Mouse (Mus musculus) skeletal muscle tissue, adult 2 months (tissue): ENCODE measurements around the gene Pdpk1.
"Not testable (repeated sequence)": the region's sequence is repeated elsewhere in the genome, so short reads cannot be mapped to it uniquely, and the experiment has no call there.

ENCODE experiments used
- DNase-seq: peaks from one replicate; pipeline ENCODE4 v3.0.0-alpha.2; 2012; ENCODE audit warnings: low read depth, low spot score

Pdpk1 gene

DNA sequence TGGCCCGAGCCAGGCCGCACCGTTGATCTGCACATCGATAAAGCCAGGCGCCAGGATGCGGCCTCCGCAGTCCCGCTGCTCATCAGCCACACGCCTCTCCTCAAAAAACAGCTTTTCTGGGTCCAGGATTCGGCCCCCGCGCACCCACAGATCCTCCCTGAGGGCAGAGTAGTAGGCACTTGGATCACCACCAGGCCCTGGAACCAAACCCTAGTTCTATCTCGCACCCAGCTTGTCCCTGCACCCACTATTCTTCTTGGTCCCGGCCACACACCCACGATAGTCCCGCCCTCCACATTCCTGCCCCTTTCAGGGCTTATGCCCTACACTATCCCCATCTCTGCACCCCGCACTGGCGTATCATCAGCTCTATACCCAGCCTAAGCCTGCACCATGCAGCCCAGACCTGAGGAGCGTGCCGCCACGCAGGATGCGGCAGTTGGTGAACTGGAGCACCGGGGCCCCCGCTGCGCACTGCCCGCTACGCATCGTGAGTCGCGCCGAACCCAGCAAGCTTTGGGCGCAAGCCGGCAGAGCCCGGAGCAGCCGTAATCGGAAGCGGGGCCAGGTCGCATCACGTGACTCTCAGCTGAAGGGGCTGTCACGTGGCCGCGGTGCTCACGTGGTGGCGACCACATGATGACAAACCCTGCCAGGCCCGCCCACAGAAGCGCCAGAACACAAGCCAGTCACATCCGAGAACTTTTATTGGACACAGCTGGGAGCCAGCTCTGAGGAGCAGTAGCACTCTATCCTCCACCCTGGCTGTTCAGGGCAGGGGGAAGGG is 12.6 kb upstream of the Pdpk1 start, which contains the start of gene Amdhd2:
Amdhd2 (minus strand) TSS at position 591 of the 787 bp plus-strand sequence.
- peak; percentile 98 for DNase-seq

DNA sequence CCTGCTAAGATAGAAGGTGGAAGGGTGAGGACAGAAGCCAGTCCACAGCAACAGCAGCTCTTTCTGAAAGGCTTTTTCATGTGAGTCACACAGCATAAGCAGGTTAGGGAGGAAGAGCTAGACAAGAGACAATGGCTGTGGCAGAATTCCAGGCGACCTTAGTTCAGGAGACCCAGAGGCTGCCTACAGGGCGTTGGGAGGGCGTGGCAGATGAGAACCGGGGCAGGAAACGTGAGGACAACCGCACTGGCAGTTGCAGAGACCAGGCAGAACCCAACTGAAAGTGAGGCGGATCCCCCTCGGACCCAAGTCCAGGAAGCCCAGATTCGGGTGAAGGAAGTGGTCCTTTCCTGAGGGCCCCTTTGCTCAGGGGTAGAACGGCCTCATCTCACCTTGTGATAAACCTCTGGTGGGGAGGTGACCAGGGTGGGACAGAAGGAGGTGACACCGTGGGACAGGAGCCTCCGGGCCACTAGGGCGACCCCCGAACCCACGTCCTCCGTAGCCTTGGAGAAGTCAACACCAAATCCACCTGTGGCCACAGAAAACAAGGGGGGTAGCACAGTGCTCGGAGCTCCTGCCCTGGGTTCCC is 12.0 kb upstream of the Pdpk1 start:
- DNase-seq, result no peak

DNA sequence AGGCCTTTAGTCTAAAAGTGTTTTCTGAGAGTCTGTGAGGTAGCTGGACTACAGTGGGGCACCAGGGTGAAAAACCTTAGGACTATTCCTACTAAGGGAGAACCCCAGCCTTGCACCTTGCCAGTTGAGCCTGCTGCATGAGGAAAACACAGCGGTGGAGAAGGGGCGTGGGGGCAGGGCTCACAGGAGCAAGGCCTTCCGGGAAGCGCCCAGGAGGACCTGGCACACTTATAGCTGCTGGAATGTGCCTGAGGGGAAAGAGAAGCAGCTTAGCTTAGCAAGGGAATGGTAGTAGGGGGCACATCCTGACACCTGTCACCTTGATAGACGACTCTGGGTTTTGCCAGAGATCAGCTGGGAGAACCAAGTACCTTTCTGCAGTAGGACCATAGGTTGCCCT is 10.7 kb upstream of the Pdpk1 start:
- DNase-seq, result no peak

DNA sequence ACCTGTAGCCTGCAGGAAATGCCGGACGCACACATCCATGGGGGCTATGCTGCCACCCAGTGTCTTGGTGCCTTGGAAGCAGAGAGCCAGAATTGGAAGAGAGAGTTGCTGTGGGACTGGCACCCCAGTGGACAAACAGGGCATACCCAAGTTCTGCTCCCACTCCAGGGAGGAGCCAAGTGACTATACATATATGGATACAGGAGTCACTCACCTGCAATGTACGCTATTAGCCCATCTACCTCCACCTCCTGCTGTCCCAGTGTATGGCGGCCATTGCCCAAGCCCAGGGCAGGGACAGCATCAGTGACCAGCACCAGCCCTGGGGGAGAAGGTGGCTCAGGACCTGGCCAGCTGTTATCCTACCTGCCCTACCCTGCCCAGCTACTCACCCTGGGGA is 6.8 kb upstream of the Pdpk1 start:
- no peak for DNase-seq

DNA sequence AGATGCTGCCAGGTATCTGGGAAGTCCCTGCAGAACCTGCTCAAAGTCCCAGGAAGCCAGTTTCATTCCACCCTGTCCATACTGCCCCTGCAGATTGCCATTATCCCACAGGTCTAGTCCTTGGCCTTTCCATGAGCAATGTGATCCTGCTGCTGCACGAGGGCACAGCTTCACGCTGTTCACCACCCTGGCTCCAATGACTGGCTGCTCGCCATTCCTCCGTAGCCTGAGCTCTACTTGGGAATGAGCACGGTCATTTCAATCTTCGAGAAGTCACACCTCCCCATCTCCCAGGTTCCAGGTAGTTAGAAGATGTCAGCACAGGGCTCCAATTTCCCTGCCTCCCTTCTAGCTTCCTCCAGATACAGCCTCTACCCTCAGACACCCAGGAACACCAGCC is 6.4 kb upstream of the Pdpk1 start:
- no peak for DNase-seq

DNA sequence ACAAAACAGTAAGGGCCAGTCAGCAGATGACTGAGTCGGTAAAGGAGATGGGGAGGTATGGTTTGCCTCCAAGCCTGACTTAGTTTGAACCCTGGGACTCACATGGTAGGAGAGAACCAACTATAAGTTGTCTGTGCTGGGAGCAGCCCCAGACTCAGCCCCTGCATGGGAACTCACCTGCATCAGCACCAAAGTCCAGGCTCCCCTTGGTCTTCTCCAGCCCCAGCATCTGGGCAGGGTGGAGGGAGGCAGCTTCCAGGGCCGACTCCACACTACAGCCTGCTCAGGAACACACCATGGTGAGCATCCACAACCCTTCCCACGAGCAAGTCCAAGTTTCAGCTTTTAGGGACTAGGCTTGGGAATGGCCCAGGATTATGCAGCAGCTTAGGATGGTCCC is 5.7 kb upstream of the Pdpk1 start:
- no peak for DNase-seq

DNA sequence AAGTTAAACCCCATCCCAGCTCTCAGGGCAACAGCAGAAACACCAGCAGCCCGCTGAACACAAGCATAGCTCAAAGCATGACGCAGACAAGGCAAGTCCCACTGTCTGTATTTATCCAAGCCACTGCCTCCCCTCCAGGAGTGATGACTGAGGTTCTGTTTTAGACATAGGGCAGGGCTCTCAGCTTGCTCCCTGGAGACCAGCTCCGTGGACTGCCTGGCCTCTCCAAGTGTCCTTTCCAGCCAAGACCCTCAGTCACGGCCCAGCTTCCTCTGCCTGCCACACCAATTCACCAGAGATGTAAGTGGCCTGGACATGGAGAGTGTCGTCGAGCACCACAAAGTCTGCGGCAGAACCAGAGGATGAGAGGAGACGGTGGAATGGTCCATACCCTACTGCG is 5.0 kb upstream of the Pdpk1 start:
- no peak for DNase-seq

DNA sequence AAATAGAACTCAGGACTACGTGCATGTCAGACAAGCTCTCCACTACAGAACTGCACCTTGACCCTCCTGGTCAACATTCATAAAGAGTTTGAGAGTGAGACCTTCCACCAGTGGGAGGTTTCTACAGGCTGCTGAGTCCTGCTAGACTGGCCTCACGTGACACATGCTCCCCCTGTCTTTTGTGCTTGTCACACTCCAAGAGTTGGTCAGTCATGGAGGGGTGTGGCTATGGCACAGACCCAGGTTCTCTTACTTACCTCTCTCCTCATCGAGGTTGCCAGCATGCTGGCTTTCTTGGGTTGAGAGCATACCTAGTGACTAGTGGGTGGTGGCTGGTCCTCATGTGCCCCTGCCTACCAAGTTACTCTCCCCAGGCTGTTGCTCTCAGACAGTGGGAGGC is 3.7 kb upstream of the Pdpk1 start:
- no peak for DNase-seq

DNA sequence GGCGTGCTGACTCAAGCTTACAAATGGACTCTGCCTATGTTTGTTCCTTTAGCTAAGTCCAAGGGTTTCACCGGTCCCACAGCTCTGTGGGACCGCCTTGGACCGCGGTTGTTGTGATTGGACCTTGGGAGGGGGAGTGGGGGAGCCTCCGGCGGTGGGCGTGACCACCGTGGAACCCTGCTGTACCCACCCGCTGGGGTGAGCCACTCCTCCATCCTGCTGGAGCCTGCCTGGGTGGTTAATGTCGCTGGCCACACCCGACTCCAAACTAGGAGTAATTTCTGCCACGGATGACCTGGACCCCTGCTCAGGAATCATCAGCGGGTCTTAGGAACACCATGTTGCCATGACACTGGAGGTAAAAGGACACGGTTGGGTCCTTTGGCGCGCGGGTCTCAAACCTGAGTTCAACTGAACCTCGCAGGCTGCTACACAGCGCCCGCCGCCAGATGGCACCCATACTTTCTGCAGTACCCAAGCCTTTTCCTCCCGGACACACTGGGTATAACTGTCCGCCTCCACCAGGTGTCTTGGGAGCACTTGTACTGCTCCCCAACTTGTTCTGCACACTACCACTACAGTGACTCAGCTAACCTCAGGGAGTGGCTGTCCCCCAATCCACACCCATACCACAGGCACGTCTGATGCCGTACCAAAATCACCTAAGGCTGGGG is 1.3 kb upstream of the Pdpk1 start:
- DNase-seq, result peak; percentile 60

DNA sequence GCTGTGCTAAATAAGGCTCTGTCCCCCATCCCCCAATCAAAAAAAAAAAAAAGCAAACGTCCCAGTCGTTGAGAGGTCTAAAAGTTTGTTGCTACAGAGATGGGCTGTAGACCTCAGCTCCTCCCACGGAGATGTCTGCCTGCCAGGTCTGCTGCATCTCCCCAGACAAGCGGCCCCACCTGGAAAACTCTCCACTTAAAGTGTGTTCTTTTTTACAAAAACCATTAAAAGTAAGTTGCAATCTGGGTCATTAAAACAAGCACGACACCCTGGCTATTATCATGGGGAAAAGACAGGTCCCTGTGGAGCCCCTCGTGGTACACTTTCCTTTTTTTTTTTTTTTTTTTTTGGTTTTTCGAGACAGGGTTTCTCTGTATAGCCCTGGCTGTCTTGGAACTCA is 658 bp upstream of the Pdpk1 start:
- no peak for DNase-seq

DNA sequence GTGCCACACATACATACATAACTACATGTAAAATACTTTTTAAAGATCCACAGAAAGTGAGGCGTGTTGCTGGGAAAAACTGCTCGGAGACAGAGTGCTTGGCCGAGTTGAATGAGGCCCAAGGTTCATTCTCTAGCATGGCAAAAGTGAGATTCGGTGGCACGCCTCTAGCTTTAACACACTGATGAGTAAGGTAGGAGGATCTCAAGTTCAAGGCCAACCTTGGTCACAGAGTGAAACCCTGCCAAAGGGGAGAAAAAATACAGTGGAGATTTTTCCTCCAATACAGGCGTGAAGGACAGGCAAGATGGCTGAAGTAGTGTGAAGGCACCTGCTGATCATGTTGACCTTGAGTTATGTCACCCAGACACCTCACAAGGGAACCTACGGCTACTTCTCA is 1.3 kb downstream of the Pdpk1 start:
- no peak for DNase-seq

DNA sequence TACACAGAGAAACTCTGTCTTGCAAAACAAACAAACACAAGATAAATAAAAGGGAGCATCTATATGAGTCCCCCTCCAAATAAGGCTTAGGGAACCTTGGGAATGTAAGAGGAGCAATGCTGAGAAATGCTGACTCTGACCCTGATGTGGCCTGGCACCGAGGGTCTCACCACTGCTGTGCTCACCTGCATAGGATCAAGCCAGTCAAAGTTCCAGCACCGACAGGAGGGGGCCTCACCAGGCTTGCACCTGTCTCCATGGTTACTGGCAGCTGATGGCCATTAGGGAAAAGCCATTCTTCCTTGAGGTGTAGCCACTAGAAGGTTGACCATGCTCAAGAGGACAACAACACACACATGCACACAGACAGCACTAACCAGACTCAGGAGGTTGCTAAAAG is 7.8 kb downstream of the Pdpk1 start:
- no peak for DNase-seq

DNA sequence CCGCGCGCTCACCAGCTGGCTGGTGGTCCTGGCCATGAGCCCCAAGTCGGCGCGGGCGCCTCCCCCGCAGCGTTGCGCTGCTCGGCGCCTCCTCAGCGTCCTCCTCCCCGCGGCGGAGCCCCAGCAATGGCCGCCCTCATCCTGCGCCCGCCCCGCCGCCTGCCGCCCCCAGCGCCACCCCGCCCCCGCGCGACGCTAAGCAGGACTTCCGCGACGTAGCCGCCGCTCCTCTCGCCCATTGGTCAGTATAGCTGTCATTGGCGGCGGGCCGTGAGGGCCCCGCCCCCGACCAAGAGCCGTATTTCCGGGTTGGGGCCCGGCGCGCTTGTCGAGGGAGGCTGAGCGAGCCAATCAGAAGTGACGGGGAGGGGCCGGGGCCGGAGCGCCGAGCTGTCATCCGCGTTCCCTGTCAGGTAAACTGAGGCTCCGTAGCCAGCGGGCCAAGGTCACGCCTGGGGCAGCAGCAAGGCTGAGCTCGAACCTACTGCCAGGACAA is 9.3 kb downstream of the Pdpk1 start:
- peak; percentile 97 for DNase-seq

DNA sequence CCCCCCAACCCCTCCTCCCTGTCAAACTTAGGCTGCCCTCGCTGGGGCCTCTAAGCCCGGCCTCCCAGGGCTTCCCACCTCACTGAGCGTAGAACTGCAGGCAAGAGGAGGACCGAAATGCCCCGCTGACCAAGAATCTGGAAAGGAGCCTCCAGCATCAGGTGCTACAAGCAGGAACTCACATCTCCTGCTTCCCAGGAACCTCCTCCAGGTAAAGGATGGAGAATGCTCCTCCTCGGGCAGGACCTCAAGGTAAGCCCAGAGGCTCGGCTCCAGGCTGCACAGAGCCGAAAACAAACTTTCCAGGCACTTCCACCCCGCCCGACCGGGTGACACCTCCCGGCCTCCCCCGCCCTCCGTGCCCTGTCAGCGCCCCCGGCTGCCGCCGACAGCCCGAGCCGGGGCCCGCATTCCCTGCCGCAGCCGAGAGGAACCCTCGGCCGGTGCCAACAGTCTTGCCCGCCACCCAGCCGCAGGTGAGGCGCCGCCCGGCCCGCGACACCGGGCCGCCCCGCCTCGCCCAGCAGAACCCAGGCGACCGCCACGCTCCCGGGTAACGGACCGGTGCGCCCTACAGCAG is 9.8 kb downstream of the Pdpk1 start:
- no peak for DNase-seq

DNA sequence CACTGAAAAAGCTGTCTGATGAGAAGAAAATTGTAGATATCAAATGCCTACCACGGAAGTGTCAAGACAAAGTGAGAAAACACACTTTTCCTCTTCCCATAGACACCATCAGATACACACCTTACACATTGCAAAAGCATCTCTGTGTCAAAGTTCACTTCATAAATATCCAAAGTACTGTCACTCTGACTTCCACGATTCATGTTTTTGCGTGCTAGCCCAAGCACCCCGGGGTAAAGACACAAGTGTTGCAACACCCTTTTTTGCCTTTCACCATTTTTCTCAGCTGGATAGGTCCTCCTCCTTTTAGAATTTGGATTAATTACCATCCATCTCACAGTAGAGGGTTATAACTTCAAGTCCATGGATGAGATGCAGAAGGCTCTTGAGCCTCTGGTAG is 10.8 kb downstream of the Pdpk1 start:
- DNase-seq, result no peak

DNA sequence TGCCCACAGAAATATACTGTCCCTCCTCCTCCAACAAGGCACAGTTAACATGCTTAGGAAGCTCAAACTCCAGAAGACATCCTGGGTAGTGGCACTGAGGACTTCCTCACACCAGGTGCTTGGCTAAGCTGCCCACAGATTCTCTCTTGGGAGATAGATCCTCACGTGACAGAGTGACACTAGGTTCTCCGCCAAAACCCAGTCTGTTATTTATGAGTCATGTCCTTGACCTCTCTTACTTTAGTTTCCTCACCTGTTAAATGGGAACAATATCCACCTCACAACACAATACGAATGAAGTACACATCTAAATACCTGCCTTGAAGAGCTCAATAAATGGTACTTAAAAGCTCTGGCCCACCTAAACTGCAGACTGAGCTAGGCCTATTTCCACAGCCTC is 11.5 kb downstream of the Pdpk1 start:
- DNase-seq, result no peak

DNA sequence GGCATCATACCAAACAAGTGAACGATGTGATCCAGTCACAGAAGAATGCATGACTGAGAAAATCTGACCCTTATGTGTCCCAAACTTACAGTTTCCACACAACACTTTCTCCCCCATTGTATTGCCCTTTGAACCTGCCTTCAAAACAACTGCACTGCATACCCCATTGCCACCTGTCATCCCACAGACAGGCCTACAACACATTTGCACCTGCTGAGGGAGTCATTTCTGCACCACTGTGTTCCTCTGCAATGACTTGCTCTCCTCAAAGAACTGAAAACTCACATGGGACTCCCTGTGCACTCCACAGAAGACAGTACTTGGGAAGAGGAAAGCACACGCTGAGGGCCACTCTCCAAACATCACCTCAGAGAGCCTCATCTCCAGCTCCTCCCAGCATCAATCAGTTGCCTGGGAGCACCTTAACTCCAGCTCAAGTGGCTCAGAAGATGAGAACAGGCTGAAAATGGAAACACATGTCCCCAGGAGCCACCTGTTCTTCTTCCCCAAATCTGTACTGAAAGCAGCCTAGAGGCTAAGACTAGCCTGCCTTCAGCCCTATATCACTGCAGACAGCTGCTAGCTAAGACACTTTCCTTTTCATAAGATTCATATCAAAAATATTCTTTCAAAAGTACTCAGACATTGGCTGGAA is 13.4 kb downstream of the Pdpk1 start:
- no peak for DNase-seq

DNA sequence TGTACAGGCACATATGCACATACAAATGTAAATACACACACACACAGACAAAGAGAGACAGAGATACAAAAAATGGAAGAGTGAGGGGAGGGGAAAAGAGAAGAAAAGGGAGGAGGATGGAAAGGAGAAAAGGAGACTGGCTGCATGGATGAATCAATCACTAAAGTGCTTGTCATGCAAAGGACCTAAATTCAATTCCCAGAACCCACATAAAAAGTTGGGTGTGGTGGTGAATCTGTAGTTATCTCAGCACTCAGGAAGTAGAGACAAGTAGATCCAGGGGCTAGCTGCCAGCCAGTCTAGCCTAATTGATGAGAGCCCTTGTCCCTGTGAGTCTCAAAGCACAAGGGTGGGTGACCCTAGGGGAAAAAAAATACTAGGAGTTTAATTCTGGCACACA is 16.7 kb downstream of the Pdpk1 start:
- DNase-seq, result no peak

DNA sequence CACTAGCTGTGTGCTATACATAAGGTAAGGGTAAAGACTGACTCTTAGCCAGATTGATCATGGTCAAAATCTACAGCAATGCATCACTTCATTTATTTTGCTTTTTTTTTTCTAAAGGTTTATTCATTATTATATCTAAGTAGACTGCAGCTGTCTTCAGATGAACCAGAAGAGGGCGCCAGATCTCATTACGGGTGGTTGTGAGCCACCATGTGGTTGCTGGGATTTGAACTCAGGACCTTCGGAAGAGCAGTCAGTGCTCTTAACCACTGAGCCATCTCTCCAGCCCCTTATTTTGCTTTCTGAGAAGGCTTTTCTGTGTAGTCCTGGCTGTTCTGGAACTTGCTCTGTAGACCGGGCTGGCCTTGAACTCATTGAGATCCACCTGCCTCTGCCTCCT is 17.8 kb downstream of the Pdpk1 start:
- not testable (repeated sequence) for DNase-seq

DNA sequence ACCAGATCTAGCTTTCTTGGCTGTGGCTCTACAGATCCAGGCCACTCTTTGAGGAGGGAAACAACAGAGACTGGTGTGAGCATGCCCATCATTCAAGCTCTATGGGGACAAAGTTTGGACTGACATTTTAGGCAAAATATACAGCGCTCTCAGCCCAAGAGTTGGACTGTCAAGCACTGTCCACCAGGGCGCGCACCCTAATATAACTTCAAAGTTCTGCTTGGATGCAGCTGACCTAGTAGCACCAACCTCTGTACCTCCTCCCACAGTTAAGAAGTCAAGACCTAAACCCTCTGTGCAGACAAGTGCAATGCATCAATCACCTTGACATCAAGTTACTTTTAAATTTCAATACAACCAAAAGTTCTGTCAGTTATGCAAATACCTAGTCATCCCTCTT is 19.2 kb downstream of the Pdpk1 start:
- no peak for DNase-seq

DNA sequence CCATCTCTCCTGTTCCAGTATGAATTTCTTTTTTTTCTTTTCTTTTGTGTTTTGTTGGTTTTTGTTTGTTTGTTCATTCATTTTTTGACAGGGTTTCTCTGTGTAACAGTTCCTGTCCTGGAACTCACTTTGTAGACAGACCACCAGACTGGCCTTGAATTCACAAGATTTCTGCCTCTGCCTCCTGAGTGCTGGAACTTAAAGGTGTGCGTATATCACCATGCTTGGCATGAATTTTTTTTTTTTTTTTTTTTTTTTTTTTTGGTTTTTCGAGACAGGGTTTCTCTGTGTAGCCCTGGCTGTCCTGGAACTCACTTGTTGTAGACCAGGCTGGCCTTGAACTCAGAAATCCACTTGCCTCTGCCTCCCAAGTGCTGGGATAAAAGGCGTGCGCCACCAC is 21.5 kb downstream of the Pdpk1 start:
- DNase-seq, result not testable (repeated sequence)

DNA sequence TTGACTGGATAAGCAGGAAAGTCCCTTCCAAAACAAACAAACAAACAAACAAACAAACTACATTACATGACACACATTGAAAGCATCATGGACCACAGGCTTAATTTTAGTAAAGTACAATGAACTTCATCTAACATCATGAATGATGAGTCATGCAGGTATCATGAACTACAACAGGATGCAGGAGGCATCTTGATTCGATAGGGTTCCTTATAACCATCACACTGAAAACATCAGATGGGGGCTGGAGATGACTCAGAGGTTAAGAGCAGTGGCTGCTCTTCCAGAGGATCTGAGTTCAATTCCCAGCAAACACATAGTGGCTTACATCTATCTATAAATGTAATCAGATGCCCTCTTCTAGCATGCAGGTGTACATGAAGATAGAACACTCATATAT is 23.1 kb downstream of the Pdpk1 start:
- DNase-seq, result no peak
